Mouse (Mus musculus): ENCODE measurements around the gene Lrrc8b.

Lrrc8b gene

GRCm38 (mm10) chr5:105517992-105518625 lies 102.5 kb downstream of the Lrrc8b start:
- no peak for DNase-seq (ENCODE audit: low read depth, low spot score)

- peak; percentile 12 for DNase-seq (ENCODE audit: low read depth, low spot score)
Measured at GRCm38 (mm10) chr5:105518626-105519095, 103.1 kb downstream of the Lrrc8b start.

- DNase-seq (ENCODE audit: low read depth, low spot score) = peak; percentile 73
Measured at GRCm38 (mm10) chr5:105519096-105519975, 103.8 kb downstream of the Lrrc8b start, which contains the start of gene Lrrc8c. TSS of gene Lrrc8c (plus strand) at chr5:105519388.

GRCm38 (mm10) chr5:105519976-105520300 lies 104.4 kb downstream of the Lrrc8b start:
- DNase-seq (ENCODE audit: low read depth, low spot score) = no peak

GRCm38 (mm10) chr5:105520442-105520965 lies 104.9 kb downstream of the Lrrc8b start:
- DNase-seq (ENCODE audit: low read depth, low spot score) = no peak

GRCm38 (mm10) chr5:105523452-105523851 lies 107.9 kb downstream of the Lrrc8b start:
- DNase-seq (ENCODE audit: low read depth, low spot score) = no peak

GRCm38 (mm10) chr5:105525004-105525403 lies 109.4 kb downstream of the Lrrc8b start:
- no peak for DNase-seq (ENCODE audit: low read depth, low spot score)

GRCm38 (mm10) chr5:105526107-105526645 lies 110.6 kb downstream of the Lrrc8b start:
- DNase-seq (ENCODE audit: low read depth, low spot score) = no peak

- no peak for DNase-seq (ENCODE audit: low read depth, low spot score)
Measured at GRCm38 (mm10) chr5:105526766-105527165, 111.2 kb downstream of the Lrrc8b start.

GRCm38 (mm10) chr5:105527477-105528331 lies 112.1 kb downstream of the Lrrc8b start:
- DNase-seq (ENCODE audit: low read depth, low spot score) = no peak

- no peak for DNase-seq (ENCODE audit: low read depth, low spot score)
Measured at GRCm38 (mm10) chr5:105530576-105530975, 115.0 kb downstream of the Lrrc8b start.

GRCm38 (mm10) chr5:105535186-105535585 lies 119.6 kb downstream of the Lrrc8b start:
- no peak for DNase-seq (ENCODE audit: low read depth, low spot score)

GRCm38 (mm10) chr5:105536172-105536571 lies 120.6 kb downstream of the Lrrc8b start:
- peak; percentile 63 for DNase-seq (ENCODE audit: low read depth, low spot score)

GRCm38 (mm10) chr5:105537101-105537723 lies 121.6 kb downstream of the Lrrc8b start:
- DNase-seq (ENCODE audit: low read depth, low spot score) = no peak
